In genomic region chr8:91205897-91206296, GRCm38 (mm10) we compare ENCODE assay signal across 29 mouse cellular contexts. TPM values are rescaled to one million over a fixed set of nuclear protein-coding genes. Genes with fewer than 3 reads are reported as not detected.
DNase-seq lines count a peak whose midpoint lies in the region; ATAC-seq lines count a peak whose summit lies in the region.
"Had no signal": no experiment of that assay in that cellular context is flagged by ENCODE, and none has a peak within 500 bp of the region (broad histone marks: within the 10 kb centered on the region; RNA-seq: fewer than 3 reads in every experiment).

No protein-coding gene starts in this region.

- H3K4me3 ChIP-seq in kidney, embryonic 15.5 days (replicated peaks), result no peak overlapping the region
- no peak overlapping the region for H3K4me3 ChIP-seq in midbrain, embryonic 11.5 days (ENCODE audit: low read depth, low read length)
- no peak overlapping the region for H3K4me3 ChIP-seq in midbrain, embryonic 16.5 days (ENCODE audit: low read depth, low read length)
- H3K4me3 ChIP-seq: embryonic facial prominence, embryonic 13.5 days; embryonic facial prominence, embryonic 15.5 days; erythroblast, embryonic 14.5 days; forebrain, embryonic 10.5 days; forebrain, embryonic 12.5 days had no signal

- 0 out of 2 replicates have a peak, but pooled peaks cover 2% of the 10 kb centered on the region for H3K4me1 ChIP-seq in kidney, embryonic 15.5 days
- H3K4me1 ChIP-seq in midbrain, embryonic 11.5 days (ENCODE audit: control insufficient read depth, insufficient read depth, low read length), result no peaks in the 10 kb centered on the region
- no peaks in the 10 kb centered on the region for H3K4me1 ChIP-seq in midbrain, embryonic 16.5 days (ENCODE audit: control insufficient read depth, insufficient read depth, low read length)
- H3K4me1 ChIP-seq: embryonic facial prominence, embryonic 15.5 days; forebrain, embryonic 10.5 days; forebrain, embryonic 12.5 days had no signal

- 0 out of 2 replicates have a peak, but pooled peaks cover 2% of the 10 kb centered on the region for H3K27me3 ChIP-seq in kidney, embryonic 15.5 days
- H3K27me3 ChIP-seq in midbrain, embryonic 11.5 days (ENCODE audit: control insufficient read depth, insufficient read depth, low read length), result no peaks in the 10 kb centered on the region
- H3K27me3 ChIP-seq in midbrain, embryonic 16.5 days (ENCODE audit: control insufficient read depth, insufficient read depth, low read depth, low read length), result no peaks in the 10 kb centered on the region
- H3K27me3 ChIP-seq: CH12.LX; embryonic facial prominence, embryonic 13.5 days; embryonic facial prominence, embryonic 15.5 days; forebrain, embryonic 12.5 days had no signal

- peak; percentile 61 for DNase-seq in heart, adult 11 months
- no peak for DNase-seq in heart, adult 18-20 months
- no peak for DNase-seq in kidney, adult 8-10 months
- DNase-seq in midbrain, embryonic 11.5 days (ENCODE audit: low spot score, missing footprints), result peak; percentile 67
- DNase-seq: adrenal gland, adult 8-10 months; adrenal gland, postnatal 14 days; adrenal gland, postnatal 36 days; B cell, adult 2 months; cerebellum, adult 11 months; cerebellum, adult 18-20 months; cerebellum, adult 8-10 months; cerebellum, adult 9-11 months; cerebellum, postnatal 14 days; cerebellum, postnatal 36 days; embryo, embryonic 11 days had no signal

- 61% methylated on average over 6 of the region's 6 CpGs for WGBS in kidney, embryonic 15.5 days
- 74% methylated on average over 6 of the region's 6 CpGs for WGBS in midbrain, embryonic 11.5 days
- WGBS in midbrain, embryonic 16.5 days, result 67% methylated on average over 6 of the region's 6 CpGs

- H3K9ac ChIP-seq in kidney, embryonic 15.5 days, result no peak overlapping the region
- H3K9ac ChIP-seq in midbrain, embryonic 11.5 days (ENCODE audit: low read length), result no peak overlapping the region
- H3K9ac ChIP-seq in midbrain, embryonic 16.5 days (ENCODE audit: low read depth, low read length), result no peak overlapping the region
- H3K9ac ChIP-seq: embryonic facial prominence, embryonic 13.5 days; embryonic facial prominence, embryonic 15.5 days; forebrain, embryonic 12.5 days had no signal

- peak; percentile 64; the same call in 1 of the 2 replicates for ATAC-seq in kidney, embryonic 15.5 days (replicated peaks; ENCODE audit: low FRiP score)
- no peak for ATAC-seq in midbrain, embryonic 11.5 days (ENCODE audit: low FRiP score)
- no peak for ATAC-seq in midbrain, embryonic 16.5 days
- ATAC-seq: activated CD4-positive, CD25-positive, alpha-beta regulatory T cell, adult 4 months; CD4-positive, CD25-positive, alpha-beta regulatory T cell, adult 4 months; forebrain, embryonic 14.5 days; forebrain, embryonic 16.5 days; Patski had no signal

- H3K4me2 ChIP-seq in kidney, embryonic 15.5 days, result no peak overlapping the region
- no peak overlapping the region for H3K4me2 ChIP-seq in midbrain, embryonic 11.5 days
- no peak overlapping the region for H3K4me2 ChIP-seq in midbrain, embryonic 16.5 days (ENCODE audit: low read length)
- H3K4me2 ChIP-seq: embryonic facial prominence, embryonic 13.5 days; embryonic facial prominence, embryonic 15.5 days; forebrain, embryonic 12.5 days had no signal

- no peak overlapping the region for H3K27ac ChIP-seq in kidney, embryonic 15.5 days
- H3K27ac ChIP-seq in midbrain, embryonic 11.5 days (ENCODE audit: low read depth, low read length), result no peak overlapping the region
- H3K27ac ChIP-seq in midbrain, embryonic 16.5 days (ENCODE audit: low read length), result no peak overlapping the region
- H3K27ac ChIP-seq: embryonic facial prominence, embryonic 13.5 days; embryonic facial prominence, embryonic 15.5 days; forebrain, embryonic 10.5 days; forebrain, embryonic 12.5 days had no signal

- H3K36me3 ChIP-seq in kidney, embryonic 15.5 days, result no peaks in the 10 kb centered on the region
- no peaks in the 10 kb centered on the region for H3K36me3 ChIP-seq in midbrain, embryonic 11.5 days (ENCODE audit: control insufficient read depth, insufficient read depth, low read length)
- no peaks in the 10 kb centered on the region for H3K36me3 ChIP-seq in midbrain, embryonic 16.5 days (ENCODE audit: control insufficient read depth, insufficient read depth, low read length)
- H3K36me3 ChIP-seq: embryonic facial prominence, embryonic 13.5 days; embryonic facial prominence, embryonic 15.5 days; forebrain, embryonic 10.5 days; forebrain, embryonic 12.5 days; G1E had no signal

- no peaks in the 10 kb centered on the region for H3K9me3 ChIP-seq in kidney, embryonic 15.5 days (replicated peaks)
- no peaks in the 10 kb centered on the region for H3K9me3 ChIP-seq in midbrain, embryonic 11.5 days (ENCODE audit: control insufficient read depth, low read length)
- H3K9me3 ChIP-seq in midbrain, embryonic 16.5 days (replicated peaks; ENCODE audit: control insufficient read depth, low read length, poor library complexity, severe bottlenecking), result no peaks in the 10 kb centered on the region
- H3K9me3 ChIP-seq: embryonic facial prominence, embryonic 13.5 days; embryonic facial prominence, embryonic 15.5 days; forebrain, embryonic 10.5 days; forebrain, embryonic 12.5 days; G1E had no signal

RNA-seq across cellular contexts. Expression of gene Aktip, which starts 6.1 kb away (rescaled TPM):
- total RNA-seq in heart, adult 18-20 months (2021), result 10 to 100 TPM; 63.0 to 67.4 TPM
- polyA plus RNA-seq in kidney, embryonic 15.5 days (2015; fragmentation: Nextera tagmentation; extraction: Ambion mirVana), result 69.9 and 75.2 TPM in 2 replicates
- 94.6 and 96.4 TPM in 2 replicates for polyA plus RNA-seq in midbrain, embryonic 11.5 days (2014; fragmentation: Nextera tagmentation; extraction: Ambion mirVana)
- 141 TPM in 2 replicates for polyA plus RNA-seq in midbrain, embryonic 16.5 days (2015; fragmentation: Nextera tagmentation; extraction: Ambion mirVana)
- polyA plus RNA-seq: erythroblast, embryonic 14.5 days had no signal

Comparison
In these comparisons a context has a peak if more than half of its experiments do, and no peak if none do; other contexts are left out.
1. DNase-seq: peak in heart, adult 11 months (single experiment) and midbrain, embryonic 11.5 days (single experiment); none in heart, adult 18-20 months (0 of 2) and kidney, adult 8-10 months (0 of 2).